Mouse (Mus musculus): ENCODE results near the gene Dcaf5.

GRCm38 (mm10) chr12:80375721-80376120 is 60.7 kb downstream of the Dcaf5 start:
- TF ChIP-seq POLR2A (IDR thresholded peaks at IDR 0.05; ENCODE audit: extremely low read depth, insufficient read depth, low read length) (no peak), CTCF (IDR thresholded peaks at IDR 0.05; ENCODE audit: low read depth, low read length) (no peak)

Measured in liver, adult 2 months (tissue).